Mouse (Mus musculus) embryo, embryonic 11 days (tissue): ENCODE measurements at regions not wholly inside any gene's neighbourhood (a gene's known extent, or its start where the extent isn't known, plus 50 kb on each side); places are given as distances from the start of the nearest gene placed in this dataset.
A peak's percentile ranks its signal among the peaks of the same experiment; 100 is the strongest.

Experiments
- DNase-seq: peaks from one replicate; pipeline ENCODE4 v3.0.0-alpha.2; 2015

- no peak for DNase-seq
Measured at GRCm38 (mm10) chr3:27815201-27815695, 80.9 kb downstream of the Tmem212 start.

- DNase-seq = no peak
Measured at GRCm38 (mm10) chr3:27804271-27804670, 91.9 kb downstream of the Tmem212 start.

- DNase-seq = no peak
Measured at GRCm38 (mm10) chr3:27791633-27791951, 80.5 kb upstream of the Fndc3b start.

- DNase-seq = no peak
Measured at GRCm38 (mm10) chr3:27790932-27791632, 80.0 kb upstream of the Fndc3b start.

- DNase-seq = no peak
Measured at GRCm38 (mm10) chr3:27783926-27784325, 72.8 kb upstream of the Fndc3b start.

GRCm38 (mm10) chr3:27783476-27783875 lies 72.4 kb upstream of the Fndc3b start:
- no peak for DNase-seq

GRCm38 (mm10) chr3:27782056-27782765 lies 71.1 kb upstream of the Fndc3b start:
- peak; percentile 52 for DNase-seq

GRCm38 (mm10) chr3:27779892-27780291 lies 68.8 kb upstream of the Fndc3b start:
- peak; percentile 22 for DNase-seq

- DNase-seq = no peak
Measured at GRCm38 (mm10) chr3:27777751-27778150, 66.6 kb upstream of the Fndc3b start.

GRCm38 (mm10) chr3:27773176-27773575 lies 62.1 kb upstream of the Fndc3b start:
- no peak for DNase-seq

GRCm38 (mm10) chr3:27769438-27769837 lies 58.3 kb upstream of the Fndc3b start:
- DNase-seq = no peak

- DNase-seq = no peak
Measured at GRCm38 (mm10) chr3:27767188-27767587, 56.1 kb upstream of the Fndc3b start.

- no peak for DNase-seq
Measured at GRCm38 (mm10) chr3:27766421-27766820, 55.3 kb upstream of the Fndc3b start.

- DNase-seq = peak; percentile 7
Measured at GRCm38 (mm10) chr3:27765929-27766328, 54.8 kb upstream of the Fndc3b start.

GRCm38 (mm10) chr3:27764556-27764955 lies 53.4 kb upstream of the Fndc3b start:
- no peak for DNase-seq

GRCm38 (mm10) chr3:27761031-27761430 lies 49.9 kb upstream of the Fndc3b start:
- DNase-seq = no peak
